Mouse (Mus musculus): ENCODE results near the gene Wdr95. TPM values are rescaled to one million over a fixed set of nuclear protein-coding genes. Genes with fewer than 3 reads are reported as not detected.

Wdr95 gene
- polyA plus RNA-seq, 1 experiment from 2014 or later, result not detected

DNA sequence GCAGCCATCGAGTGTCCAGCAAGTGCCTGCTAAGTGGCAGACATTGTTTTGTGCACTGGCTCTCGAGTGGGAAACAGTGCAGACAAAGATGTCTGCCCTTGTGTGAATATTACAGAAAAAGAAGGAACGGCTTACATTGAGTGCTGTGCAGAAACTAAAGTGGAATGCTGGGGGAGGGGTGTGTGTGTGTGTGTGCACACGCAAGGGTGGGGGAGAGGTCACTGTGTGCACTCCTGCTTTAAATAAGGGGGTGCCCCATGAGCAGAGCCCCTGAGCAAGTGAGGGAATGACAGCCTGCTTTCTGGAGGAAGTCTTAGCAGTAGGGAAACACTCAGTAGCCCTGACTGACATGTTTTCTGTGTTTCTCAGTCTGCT is 121.7 kb downstream of the Wdr95 start:
- no peaks in the 10 kb centered on the region for H3K4me1 ChIP-seq (replicated peaks; ENCODE audit: control insufficient read depth, insufficient read depth, low read length)
- WGBS, result 73% methylated on average over 4 of the region's 4 CpGs
- no peaks in the 10 kb centered on the region for H3K27me3 ChIP-seq (ENCODE audit: control insufficient read depth, insufficient read depth, low read length)
- H3K4me3 ChIP-seq (ENCODE audit: low read depth, low read length), result no peak overlapping the region
- DNase-seq (ENCODE audit: low spot score) (no peak), ATAC-seq (ENCODE audit: low FRiP score) (no peak)
- H3K4me2 ChIP-seq (replicated peaks; ENCODE audit: low read depth, low read length), result no peak overlapping the region
- no peak overlapping the region for H3K27ac ChIP-seq (ENCODE audit: low read depth, low read length)
- H3K9me3 ChIP-seq (ENCODE audit: control insufficient read depth, low read length), result no peaks in the 10 kb centered on the region
- no peaks in the 10 kb centered on the region for H3K36me3 ChIP-seq (ENCODE audit: control insufficient read depth, insufficient read depth, low read length)
- no peak overlapping the region for H3K9ac ChIP-seq (ENCODE audit: low read depth, low read length)

DNA sequence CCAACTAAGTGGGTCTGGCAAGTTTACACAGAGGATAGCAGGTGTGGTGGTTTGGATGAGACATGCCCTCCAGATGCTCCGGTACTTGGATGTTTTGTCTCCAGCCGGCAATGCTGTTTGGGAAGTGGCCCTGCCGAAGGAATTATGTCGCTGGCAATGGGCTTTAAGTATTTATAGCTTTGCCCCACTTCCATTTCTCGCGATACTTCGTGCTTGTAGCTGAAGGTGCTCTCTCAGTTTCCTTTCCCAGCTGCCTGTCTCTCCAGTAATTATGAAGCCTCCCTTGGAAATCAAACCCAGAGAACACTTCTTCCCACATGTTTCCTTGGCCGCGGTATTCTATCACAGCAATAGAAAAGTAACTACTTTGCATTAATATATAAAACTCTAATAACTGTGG is 127.2 kb downstream of the Wdr95 start:
- Histone ChIP-seq H3K4me3 (ENCODE audit: low read depth, low read length) (no peak overlapping the region), H3K4me2 (replicated peaks; ENCODE audit: low read depth, low read length) (no peak overlapping the region), H3K27ac (ENCODE audit: low read depth, low read length) (no peak overlapping the region), H3K4me1 (replicated peaks; ENCODE audit: control insufficient read depth, insufficient read depth, low read length) (no peaks in the 10 kb centered on the region), H3K9me3 (ENCODE audit: control insufficient read depth, low read length) (no peaks in the 10 kb centered on the region), H3K27me3 (ENCODE audit: control insufficient read depth, insufficient read depth, low read length) (no peaks in the 10 kb centered on the region), H3K9ac (ENCODE audit: low read depth, low read length) (no peak overlapping the region), H3K36me3 (ENCODE audit: control insufficient read depth, insufficient read depth, low read length) (no peaks in the 10 kb centered on the region)
- DNase-seq (ENCODE audit: low spot score) (no peak), ATAC-seq (ENCODE audit: low FRiP score) (no peak)
- WGBS, result 88% methylated on average over 9 of the region's 9 CpGs

DNA sequence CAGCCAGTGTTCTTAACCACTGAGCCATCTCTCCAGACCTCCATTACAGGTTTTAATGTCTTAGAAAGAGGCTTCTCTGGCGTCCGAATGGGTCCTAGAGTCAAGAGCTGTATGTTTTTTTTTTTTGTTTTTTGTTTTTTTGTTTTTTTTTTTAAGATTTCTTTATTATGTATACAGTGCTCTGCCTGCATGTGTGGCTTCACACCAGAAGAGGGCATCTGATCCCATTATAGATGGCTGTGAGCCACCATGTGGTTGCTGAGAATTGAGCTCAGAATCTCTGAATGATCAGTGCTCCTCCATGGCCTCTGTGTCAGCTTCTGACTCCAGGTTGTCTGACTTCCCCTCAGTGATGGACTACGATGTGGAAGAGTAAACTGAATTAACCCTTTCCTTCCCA is 129.5 kb downstream of the Wdr95 start:
- Histone ChIP-seq H3K27ac (ENCODE audit: low read depth, low read length) (no peak overlapping the region), H3K9ac (ENCODE audit: low read depth, low read length) (no peak overlapping the region), H3K4me2 (replicated peaks; ENCODE audit: low read depth, low read length) (no peak overlapping the region), H3K36me3 (ENCODE audit: control insufficient read depth, insufficient read depth, low read length) (no peaks in the 10 kb centered on the region), H3K4me1 (replicated peaks; ENCODE audit: control insufficient read depth, insufficient read depth, low read length) (no peaks in the 10 kb centered on the region), H3K4me3 (ENCODE audit: low read depth, low read length) (no peak overlapping the region), H3K9me3 (ENCODE audit: control insufficient read depth, low read length) (no peaks in the 10 kb centered on the region), H3K27me3 (ENCODE audit: control insufficient read depth, insufficient read depth, low read length) (no peaks in the 10 kb centered on the region)
- ATAC-seq (ENCODE audit: low FRiP score) (no peak), DNase-seq (ENCODE audit: low spot score) (no peak)
- 61% methylated on average over 3 of the region's 3 CpGs for WGBS

DNA sequence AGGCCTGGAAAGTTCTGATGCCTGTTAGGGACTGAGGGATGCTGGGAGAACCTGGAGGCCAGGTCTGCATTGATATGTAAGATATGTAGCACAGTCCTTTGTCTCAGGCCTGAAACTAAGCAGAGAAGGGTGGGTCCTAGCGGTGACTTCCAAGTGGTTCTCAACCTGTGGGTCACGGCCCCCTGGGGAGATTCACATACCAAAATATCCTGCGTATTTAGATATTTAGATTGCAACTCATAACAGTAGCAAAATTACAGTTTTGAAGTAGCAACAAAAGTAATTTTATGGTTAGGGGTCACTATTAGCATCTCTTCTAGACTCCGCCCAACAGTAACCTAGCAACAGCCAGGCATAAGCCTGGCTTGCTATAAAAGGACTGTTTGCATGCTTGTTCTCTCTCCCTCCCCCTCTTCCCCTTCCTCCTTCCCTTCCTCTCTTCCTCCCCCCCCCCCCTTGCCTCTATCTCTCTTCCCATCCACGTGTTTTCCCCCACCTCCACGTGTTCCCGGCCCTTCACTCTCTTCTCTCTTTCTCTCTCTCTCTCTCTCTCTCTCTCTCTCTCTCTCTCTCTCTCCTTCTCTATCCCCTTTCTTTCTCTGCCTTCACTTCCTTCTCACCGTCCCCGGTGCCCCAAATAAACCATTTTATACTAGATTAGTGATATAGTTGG is 130.4 kb downstream of the Wdr95 start:
- Histone ChIP-seq H3K9me3 (ENCODE audit: control insufficient read depth, low read length) (no peaks in the 10 kb centered on the region), H3K4me2 (replicated peaks; ENCODE audit: low read depth, low read length) (no peak overlapping the region), H3K27me3 (ENCODE audit: control insufficient read depth, insufficient read depth, low read length) (no peaks in the 10 kb centered on the region), H3K27ac (ENCODE audit: low read depth, low read length) (no peak overlapping the region), H3K4me3 (ENCODE audit: low read depth, low read length) (no peak overlapping the region), H3K9ac (ENCODE audit: low read depth, low read length) (no peak overlapping the region), H3K36me3 (ENCODE audit: control insufficient read depth, insufficient read depth, low read length) (no peaks in the 10 kb centered on the region), H3K4me1 (replicated peaks; ENCODE audit: control insufficient read depth, insufficient read depth, low read length) (no peaks in the 10 kb centered on the region)
- DNase-seq (ENCODE audit: low spot score) (no peak), ATAC-seq (ENCODE audit: low FRiP score) (no peak)
- WGBS, result 70% methylated on average over 9 of the region's 9 CpGs

DNA sequence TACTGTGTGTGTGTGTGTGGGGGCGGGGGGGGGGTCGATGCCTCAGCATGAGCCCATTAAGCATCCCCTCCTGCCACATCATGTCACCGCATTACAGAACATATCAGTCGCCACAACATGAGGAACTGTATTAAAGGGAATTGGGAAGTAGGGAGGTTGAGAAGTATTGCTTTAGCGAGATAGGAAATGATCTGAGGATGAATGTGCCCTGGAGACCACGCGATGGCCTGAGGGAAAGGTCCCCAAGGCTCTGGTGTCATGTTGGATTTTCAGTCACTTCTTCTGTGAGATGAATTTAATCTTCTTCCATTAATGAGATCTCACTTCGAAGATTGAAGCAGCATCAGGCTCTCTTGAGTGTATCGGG is 130.9 kb downstream of the Wdr95 start:
- ATAC-seq (ENCODE audit: low FRiP score), result no peak
- Histone ChIP-seq H3K4me3 (ENCODE audit: low read depth, low read length) (no peak overlapping the region), H3K4me1 (replicated peaks; ENCODE audit: control insufficient read depth, insufficient read depth, low read length) (no peaks in the 10 kb centered on the region), H3K9me3 (ENCODE audit: control insufficient read depth, low read length) (no peaks in the 10 kb centered on the region), H3K27ac (ENCODE audit: low read depth, low read length) (no peak overlapping the region), H3K27me3 (ENCODE audit: control insufficient read depth, insufficient read depth, low read length) (no peaks in the 10 kb centered on the region), H3K9ac (ENCODE audit: low read depth, low read length) (no peak overlapping the region), H3K4me2 (replicated peaks; ENCODE audit: low read depth, low read length) (no peak overlapping the region), H3K36me3 (ENCODE audit: control insufficient read depth, insufficient read depth, low read length) (no peaks in the 10 kb centered on the region)
- WGBS, result 69% methylated on average over 9 of the region's 9 CpGs
- DNase-seq (ENCODE audit: low spot score), result no peak

DNA sequence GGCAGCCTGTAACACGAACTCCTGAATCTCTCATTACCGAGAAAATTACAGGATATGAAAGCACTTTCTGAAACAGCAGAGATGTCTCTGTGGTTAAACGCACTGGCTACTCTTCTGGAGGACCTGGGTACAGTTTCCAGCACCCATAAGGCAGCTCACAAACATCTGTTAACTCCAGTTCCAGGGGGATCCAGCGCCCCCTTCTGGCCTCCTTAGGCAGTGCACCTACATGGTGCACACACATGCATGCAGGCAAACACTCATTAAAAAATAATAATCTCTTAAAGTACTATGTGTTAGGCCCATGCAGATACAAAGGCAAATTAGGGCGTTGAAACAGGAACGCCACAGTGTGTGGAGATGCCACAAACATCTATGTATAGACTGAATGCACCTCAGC is 132.9 kb downstream of the Wdr95 start:
- Histone ChIP-seq H3K4me3 (ENCODE audit: low read depth, low read length) (no peak overlapping the region), H3K4me2 (replicated peaks; ENCODE audit: low read depth, low read length) (no peak overlapping the region), H3K27me3 (ENCODE audit: control insufficient read depth, insufficient read depth, low read length) (no peaks in the 10 kb centered on the region), H3K36me3 (ENCODE audit: control insufficient read depth, insufficient read depth, low read length) (no peaks in the 10 kb centered on the region), H3K27ac (ENCODE audit: low read depth, low read length) (no peak overlapping the region), H3K9me3 (ENCODE audit: control insufficient read depth, low read length) (no peaks in the 10 kb centered on the region), H3K9ac (ENCODE audit: low read depth, low read length) (no peak overlapping the region), H3K4me1 (replicated peaks; ENCODE audit: control insufficient read depth, insufficient read depth, low read length) (no peaks in the 10 kb centered on the region)
- ATAC-seq (ENCODE audit: low FRiP score), result no peak
- WGBS, result 87% methylated on average over 6 of the region's 6 CpGs
- no peak for DNase-seq (ENCODE audit: low spot score)

Other genes with a start within 250 kb of the Wdr95 start
- gene Medag, start 116.9 kb upstream of the Wdr95 start, polyA plus RNA-seq (2014; fragmentation: Nextera tagmentation; extraction: Ambion mirVana), result 0.25 and 0.80 TPM in 2 replicates
- gene Tex26, start 89.0 kb upstream of the Wdr95 start, polyA plus RNA-seq (2014; fragmentation: Nextera tagmentation; extraction: Ambion mirVana), result 0.85 and 1.4 TPM in 2 replicates
- 118 and 126 TPM in 2 replicates for gene Hsph1, start 107.7 kb downstream of the Wdr95 start, polyA plus RNA-seq (2014; fragmentation: Nextera tagmentation; extraction: Ambion mirVana)
- 15.3 and 15.8 TPM in 2 replicates for gene B3glct, start 149.6 kb downstream of the Wdr95 start, polyA plus RNA-seq (2014; fragmentation: Nextera tagmentation; extraction: Ambion mirVana)

All from hindbrain, embryonic 11.5 days (tissue).